Mouse (Mus musculus) MN1 (cell line): ENCODE measurements at regions not wholly inside any gene's neighbourhood (a gene's known extent, or its start where the extent isn't known, plus 50 kb on each side); places are given as distances from the start of the nearest gene placed in this dataset.

Experiments
- DNase-seq: peaks from one replicate; pipeline ENCODE4 v3.0.0-alpha.2; 2016; ENCODE audit warnings: low spot score

DNA sequence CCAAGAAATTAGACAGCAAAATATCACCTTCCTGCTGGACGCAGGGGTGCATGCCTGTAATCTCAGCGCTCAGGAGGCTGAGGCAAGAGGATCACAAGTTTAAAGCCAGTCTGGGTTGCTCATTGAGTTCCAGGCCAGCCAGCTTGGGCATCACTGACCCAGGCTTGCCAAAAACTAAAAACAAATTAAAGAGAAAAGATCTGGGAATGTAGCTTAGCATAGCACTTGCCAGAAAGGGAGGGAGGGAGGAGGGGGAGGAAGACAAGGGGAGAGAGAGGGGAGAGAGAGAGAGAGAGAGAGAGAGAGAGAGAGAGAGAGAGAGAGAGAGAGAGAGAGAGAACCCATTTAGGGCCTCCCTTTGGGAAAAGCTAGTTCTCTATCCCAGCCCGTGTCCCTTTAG is 112.7 kb upstream of the Thy1 start:
- DNase-seq: no peak

DNA sequence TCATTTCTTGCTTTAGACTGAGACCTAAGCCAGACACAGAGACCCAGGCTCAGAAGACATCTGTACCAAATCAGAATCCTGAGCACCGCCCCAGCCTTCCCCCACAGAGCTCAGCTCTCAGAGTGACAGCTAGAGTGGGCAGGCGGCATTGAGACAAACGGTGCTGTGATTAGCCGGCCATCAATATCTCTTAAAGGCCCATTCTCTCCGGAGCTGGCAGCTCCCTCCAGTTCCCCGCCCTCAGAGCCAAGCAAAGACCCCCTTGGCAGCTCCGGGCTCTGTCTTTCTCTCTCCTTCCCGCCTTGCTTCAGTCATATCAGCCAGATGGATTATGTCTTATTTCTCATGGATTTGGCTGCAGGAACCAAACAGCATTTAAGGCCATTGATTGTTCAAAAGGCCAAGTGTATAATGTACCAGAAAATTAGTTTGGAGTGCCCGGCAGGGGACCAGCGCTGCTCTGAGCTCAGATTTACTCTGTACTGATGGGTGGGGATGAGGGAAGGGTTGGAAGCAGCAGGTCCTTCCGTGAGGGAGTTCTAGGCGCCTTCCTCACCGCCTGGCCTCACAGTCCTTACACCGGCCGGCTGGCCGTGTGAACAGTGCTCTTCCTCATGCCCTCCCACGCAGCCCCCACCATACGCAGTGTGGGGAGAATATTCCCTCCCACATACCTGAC is 109.0 kb upstream of the Thy1 start:
- DNase-seq: no peak

- no peak for DNase-seq
Measured at GRCm38 (mm10) chr9:43934691-43935064, 108.5 kb upstream of the Thy1 start.

- peak; percentile 37 for DNase-seq
Measured at GRCm38 (mm10) chr9:43939336-43939735, 103.8 kb upstream of the Thy1 start.

DNA sequence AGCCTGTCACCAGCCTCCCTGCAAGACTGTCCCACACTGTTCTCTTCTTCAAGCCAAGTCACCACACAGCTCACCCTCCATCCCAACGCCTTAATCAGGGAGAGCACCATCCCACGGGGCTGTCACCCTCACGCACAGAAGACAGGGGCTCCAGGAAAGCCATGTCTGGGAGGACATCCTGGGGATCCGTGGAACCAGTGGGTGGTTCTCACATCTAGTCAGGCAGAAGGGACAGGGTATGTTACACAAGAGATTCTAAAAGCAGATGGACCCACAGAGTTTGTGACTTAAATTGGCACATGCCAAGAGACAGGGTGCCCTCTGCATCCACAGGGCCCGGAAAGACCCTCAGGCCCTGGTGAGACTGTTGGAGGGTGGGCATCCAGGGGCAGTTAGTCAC is 101.0 kb upstream of the Thy1 start:
- no peak for DNase-seq

DNA sequence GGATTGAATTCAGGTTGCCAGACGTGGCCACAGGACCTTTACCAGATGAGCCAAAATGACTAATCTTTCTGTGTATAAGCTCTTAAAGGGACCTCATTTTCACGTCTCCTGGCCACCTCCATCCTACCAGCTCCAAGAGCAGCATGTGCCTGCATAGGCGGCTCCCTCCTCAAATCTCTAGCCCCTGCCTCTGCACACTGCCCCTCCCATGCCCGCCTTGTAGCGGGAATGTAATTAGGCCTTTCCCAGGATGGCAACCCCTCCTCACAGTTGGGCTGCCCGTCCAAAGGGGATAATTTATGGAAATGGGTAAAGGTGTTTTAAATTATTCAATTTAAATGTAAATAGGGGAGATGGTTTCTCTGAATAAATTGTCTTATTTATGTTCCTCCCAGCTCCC is 99.7 kb upstream of the Thy1 start:
- no peak for DNase-seq

DNA sequence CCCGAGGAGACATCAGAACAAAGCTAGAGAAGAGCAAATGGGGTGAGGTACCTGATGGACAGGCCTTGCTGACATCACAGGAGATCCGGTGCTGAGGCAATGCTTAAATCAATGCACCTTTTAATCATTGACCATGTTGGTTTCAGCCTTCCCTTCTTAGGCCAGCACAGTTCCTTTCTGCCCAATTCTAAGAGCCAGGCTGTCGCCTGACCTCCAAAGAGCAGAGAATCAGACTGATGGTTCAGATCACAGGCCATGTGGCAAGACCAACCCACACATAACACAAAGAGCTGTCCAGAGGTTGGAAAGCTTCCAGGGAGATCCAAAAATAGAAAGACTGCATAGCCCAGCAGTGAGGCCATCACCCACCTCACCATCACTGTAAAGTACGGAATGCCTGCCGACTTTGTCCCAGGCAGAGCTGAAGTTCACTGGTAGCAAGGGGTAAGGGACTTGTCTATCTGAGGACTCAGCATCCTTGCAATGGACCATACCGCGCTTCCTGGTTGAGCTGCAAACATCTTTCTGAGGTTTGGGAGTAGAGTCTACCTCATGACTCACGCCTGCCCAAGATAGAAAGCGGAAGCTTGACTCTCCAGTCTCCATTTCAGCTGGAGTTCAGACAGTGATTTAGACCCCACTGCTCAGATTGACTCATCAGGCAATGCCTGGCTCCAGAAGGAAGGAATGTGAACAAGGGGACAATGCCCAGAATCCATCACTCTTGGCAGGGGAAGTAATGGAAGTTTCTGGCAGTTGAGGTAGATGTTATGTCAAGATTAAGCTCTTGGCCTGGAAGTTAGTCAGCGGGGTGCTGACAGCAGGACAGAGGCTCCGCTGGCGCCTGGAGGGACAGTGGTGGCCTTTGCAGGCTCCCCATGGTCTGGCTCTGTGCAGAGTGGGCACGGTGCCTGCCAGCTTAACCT is 98.1 kb upstream of the Thy1 start:
- peak; percentile 62 for DNase-seq

GRCm38 (mm10) chr9:43945997-43946649 is 97.1 kb upstream of the Thy1 start:
- DNase-seq: no peak

GRCm38 (mm10) chr9:43947089-43947488 is 96.1 kb upstream of the Thy1 start:
- DNase-seq: no peak

DNA sequence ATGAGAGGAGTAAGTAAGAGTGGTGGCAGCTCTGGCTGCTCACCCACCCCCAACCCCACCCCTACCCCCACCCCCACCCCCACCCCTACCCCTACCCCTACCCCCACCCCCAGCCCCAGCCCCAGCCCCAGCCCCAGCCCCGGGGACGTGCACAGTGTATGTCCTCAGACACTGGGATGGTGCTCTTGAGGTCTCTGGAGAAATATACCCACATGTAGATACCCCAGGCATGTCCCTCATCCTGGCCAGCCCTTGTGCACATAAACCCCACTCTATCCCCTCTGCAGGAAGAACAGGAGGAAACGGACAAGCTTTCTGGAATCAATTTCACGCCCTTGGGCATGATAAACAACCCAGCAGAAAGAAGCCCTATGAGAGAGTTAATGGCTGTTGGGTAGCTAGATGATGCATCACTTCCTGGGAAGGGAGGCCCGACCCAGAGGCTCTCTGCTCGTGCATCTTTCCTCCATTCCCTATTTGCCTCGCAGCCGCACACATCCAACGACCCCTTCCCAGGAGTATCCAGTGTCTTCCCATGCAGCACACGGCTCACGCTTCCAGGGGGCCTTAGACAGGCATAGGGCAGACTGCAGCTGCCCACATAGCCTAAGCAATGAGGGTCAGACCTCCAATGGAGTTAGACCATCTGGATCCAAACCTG is 95.6 kb upstream of the Thy1 start:
- no peak for DNase-seq

DNA sequence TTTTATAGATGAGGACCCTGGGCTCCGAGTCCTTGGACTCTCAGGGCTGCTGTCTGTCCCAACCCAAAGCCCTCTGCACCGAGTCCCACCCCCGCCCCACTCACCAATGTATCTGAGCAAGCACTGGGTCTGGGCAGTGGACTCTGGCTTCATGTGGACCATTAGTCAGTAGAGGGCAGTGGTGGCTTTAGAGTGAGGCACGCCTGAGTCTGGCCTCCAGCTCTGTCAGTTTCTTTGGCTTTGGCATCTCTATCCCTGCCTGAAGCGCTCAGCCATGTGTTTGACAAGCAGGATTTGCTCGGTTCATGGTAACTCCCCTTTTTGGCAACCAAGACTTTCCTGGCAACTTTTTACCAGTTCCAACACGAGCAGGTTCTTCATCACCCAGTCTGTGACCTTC is 90.1 kb upstream of the Thy1 start:
- DNase-seq: peak; percentile 61

GRCm38 (mm10) chr9:43959541-43959940 is 83.6 kb upstream of the Thy1 start:
- DNase-seq: no peak

DNA sequence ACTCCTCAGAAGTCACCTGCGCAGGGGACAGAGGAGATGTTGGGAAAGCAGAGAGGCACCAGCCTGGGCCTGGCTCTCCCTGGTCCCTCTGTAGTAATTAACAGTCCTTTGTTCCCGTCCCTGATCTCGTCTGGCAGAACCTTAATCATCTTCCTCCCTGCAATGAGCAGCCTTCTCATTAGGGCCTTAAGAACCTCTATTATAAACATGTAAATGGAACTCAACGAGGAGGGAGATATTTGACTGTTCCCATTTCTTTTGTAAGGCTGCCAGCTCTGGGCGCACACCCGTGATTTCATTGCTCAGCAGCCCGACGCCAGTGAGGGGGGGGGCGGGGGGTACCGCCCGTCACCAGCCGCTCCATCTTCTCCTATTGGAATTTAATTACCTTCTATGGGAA is 81.8 kb upstream of the Thy1 start:
- DNase-seq: no peak

GRCm38 (mm10) chr9:43965171-43965570 is 78.0 kb upstream of the Thy1 start:
- DNase-seq: no peak

DNA sequence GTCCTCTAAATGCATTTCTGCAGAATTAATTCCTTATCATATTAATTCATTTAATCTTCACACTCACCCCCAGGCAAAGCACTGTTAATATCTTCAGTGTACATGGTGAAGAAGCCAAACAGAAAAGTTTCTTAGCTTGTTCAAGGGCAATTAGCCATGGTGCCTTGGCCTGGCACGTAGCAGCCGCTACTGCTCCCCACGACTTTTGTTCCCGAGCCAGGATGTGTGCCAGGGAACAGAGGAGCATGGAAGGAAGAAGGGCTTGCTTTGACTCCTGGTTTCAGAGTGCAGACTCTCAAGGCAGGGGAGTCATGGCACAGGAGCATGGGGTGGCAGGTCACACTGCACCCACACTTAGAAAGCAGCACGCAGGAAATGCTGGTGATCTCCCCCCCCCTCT is 77.4 kb upstream of the Thy1 start:
- no peak for DNase-seq

- peak; percentile 42 for DNase-seq
Measured at GRCm38 (mm10) chr9:43970043-43970795, 73.0 kb upstream of the Thy1 start.

DNA sequence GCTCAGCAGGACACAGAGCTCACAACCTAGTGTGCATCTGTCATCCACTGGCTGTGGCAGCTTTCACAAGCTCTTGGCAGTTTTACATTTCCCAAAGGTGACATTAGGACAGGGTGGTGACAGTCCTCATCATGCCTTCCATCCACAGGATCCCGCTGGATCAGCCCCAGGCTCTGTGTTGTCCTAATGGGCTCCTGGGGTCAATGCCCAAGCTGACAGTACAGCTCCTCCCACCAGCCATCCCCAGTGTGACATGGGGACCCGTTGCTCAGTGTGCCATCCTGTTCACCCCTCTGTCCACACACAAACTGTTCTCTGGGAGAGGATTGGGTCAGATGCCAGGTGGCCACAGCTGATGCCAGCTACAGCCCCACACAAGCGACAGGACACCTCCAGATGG is 72.3 kb upstream of the Thy1 start:
- DNase-seq: no peak

- DNase-seq: peak; percentile 71
Measured at GRCm38 (mm10) chr9:43972290-43972689, 70.9 kb upstream of the Thy1 start.

DNA sequence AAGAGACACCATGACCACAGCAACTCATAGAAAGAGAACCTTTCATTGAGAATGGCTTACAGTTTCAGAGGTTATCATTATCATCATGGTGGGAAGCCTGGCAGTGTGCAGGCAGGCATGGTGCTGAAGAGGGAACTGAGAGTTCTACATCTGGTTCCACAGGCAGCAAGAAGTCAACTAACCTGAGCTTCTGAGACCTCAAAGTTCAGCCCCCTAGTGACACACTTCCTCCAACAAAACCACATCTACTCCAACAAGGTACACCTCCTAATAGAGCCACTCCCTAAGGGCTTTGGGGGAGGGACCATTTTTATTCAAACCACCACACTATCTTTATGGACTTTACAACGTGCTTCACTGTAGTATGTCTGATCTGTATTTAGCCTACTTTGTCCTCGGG is 67.8 kb upstream of the Thy1 start:
- DNase-seq: no peak

GRCm38 (mm10) chr9:43976366-43976765 is 66.8 kb upstream of the Thy1 start:
- DNase-seq: no peak

DNA sequence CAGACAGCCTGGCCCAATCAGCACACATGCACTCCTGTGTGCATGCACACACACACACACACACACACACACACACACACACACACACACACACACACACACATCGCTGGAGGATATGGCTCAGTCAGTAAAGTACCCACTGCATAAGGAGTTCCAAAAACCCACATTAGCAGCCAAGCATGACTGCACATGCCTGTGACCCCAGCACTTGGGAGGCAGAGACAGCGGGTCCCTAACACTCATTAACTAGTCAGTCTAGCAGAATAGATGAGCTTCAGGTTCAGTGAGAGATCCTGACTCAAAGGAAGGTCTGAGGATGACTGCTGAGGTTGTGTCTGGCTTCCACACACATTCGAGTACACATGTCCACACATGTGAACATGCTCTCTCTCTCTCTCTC is 65.4 kb upstream of the Thy1 start:
- no peak for DNase-seq

DNA sequence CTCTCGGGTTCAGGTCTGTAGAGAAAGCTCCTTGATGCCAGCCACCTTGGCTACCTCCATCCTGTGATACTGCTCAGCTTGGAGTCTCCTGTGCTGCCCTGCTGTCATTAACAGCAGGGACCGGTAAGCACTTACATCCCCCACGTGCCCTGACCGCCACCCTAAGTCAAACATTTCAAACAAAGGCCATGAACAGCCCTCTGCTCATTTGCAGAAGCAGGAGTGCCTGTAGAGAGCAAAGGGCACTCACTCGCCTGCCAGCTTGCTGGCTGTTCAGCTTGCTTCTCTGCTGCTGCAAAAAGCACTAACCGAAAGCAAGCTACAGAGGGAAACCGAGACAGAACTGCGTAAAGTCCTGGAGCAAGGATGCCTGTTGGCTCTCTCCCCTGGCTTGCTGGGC is 61.8 kb upstream of the Thy1 start:
- DNase-seq: no peak
